Mouse (Mus musculus) forebrain, embryonic 11.5 days (tissue): ENCODE measurements around the gene Osbpl9. TPM values are rescaled to one million over a fixed set of nuclear protein-coding genes. Genes with fewer than 3 reads are reported as not detected.

Experiments
- ATAC-seq: fragments of 200-750 bp; cut with Nextera tagmentation; replicated peaks from 2 replicates; pipeline ENCODE4 v1.8.0; 2017; ENCODE audit warnings: moderate TSS enrichment; ENCODE audit not compliant: low FRiP score
- DNase-seq: peaks from one replicate; pipeline ENCODE4 v3.0.0-alpha.2; 2017; ENCODE audit warnings: low spot score
- H3K27ac ChIP-seq: fragments of 300-500 bp; sonication (generic); 2 replicates; pipeline ENCODE4 v1.5.1; 2014; ENCODE audit warnings: low read depth, low read length
- H3K27me3 ChIP-seq: fragments of 300-500 bp; sonication (generic); 2 replicates; pipeline ENCODE4 v1.6.1; 2014; ENCODE audit warnings: mild to moderate bottlenecking, low read length, mixed read lengths; ENCODE audit not compliant: control insufficient read depth, insufficient read depth
- H3K36me3 ChIP-seq: fragments of 300-500 bp; sonication (generic); 2 replicates; pipeline ENCODE4 v1.6.1; 2014; ENCODE audit warnings: mild to moderate bottlenecking, low read length, moderate library complexity, mixed read lengths; ENCODE audit not compliant: control insufficient read depth, insufficient read depth
- H3K4me1 ChIP-seq: fragments of 300-500 bp; sonication (generic); replicated peaks from 2 replicates; pipeline ENCODE4 v1.6.1; 2014; ENCODE audit warnings: low read length, mixed read lengths; ENCODE audit not compliant: control insufficient read depth, insufficient read depth
- H3K4me2 ChIP-seq: fragments of 300-500 bp; sonication (generic); 2 replicates; pipeline ENCODE4 v1.6.1; 2014; ENCODE audit warnings: low read depth, mild to moderate bottlenecking, low read length, moderate library complexity, mixed read lengths; ENCODE audit not compliant: severe bottlenecking
- H3K4me3 ChIP-seq: fragments of 300-500 bp; sonication (generic); 2 replicates; pipeline ENCODE4 v1.5.1; 2014; ENCODE audit warnings: low read depth, low read length
- H3K9ac ChIP-seq: fragments of 300-500 bp; sonication (generic); 2 replicates; pipeline ENCODE4 v1.6.1; 2014; ENCODE audit warnings: low read length
- H3K9me3 ChIP-seq: fragments of 300-500 bp; sonication (generic); 2 replicates; pipeline ENCODE4 v1.6.1; 2016; ENCODE audit warnings: low read length, mixed read lengths; ENCODE audit not compliant: control insufficient read depth
- WGBS: fragments of 180-500 bp; shearing (Covaris S2); extraction: QIAGEN DNeasy Blood & Tissue Kit; methylation state at CpG from one replicate; pipeline ENCODE4 v1.1.7; 2014; 5-methylcytosine and 5-hydroxymethylcytosine counted together
- polyA plus RNA-seq: library from polyadenylated mRNA; unstranded; fragments of >200 nt; fragmentation: Nextera tagmentation; extraction: Ambion mirVana; gene quantifications from 2 replicates; pipeline ENCODE4 v1.2.1, GENCODE M21; 2014

Gene Osbpl9
- polyA plus RNA-seq, 1 experiment from 2014 or later, result 67.7 TPM

DNA sequence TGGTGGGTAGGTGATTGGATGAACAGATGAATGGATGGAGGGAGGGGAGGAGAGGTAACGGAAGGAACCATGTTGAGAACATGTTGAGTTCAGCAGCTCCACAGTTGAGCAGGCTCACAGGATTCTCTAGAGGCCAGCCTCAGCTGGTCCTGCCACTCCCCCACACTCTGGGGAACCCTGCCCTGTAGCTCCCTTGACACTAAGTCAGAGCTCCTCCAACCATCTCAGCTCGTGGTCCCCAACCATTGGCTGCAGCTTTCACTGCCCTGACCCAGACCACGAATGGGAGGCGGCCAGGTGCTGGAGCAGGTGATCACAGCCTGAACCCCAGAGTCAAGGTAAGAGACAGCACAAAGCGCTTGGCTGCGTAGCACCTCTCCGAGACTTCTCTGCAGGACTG, 15.9 kb upstream of the Osbpl9 start:
- Histone ChIP-seq H3K4me1 (no peaks in the 10 kb centered on the region), H3K27me3 (no peaks in the 10 kb centered on the region), H3K4me3 (no peak overlapping the region), H3K27ac (no peak overlapping the region), H3K4me2 (no peak overlapping the region), H3K9ac (no peak overlapping the region), H3K9me3 (no peaks in the 10 kb centered on the region), H3K36me3 (no peaks in the 10 kb centered on the region)
- WGBS, result 74% methylated on average over 7 of the region's 7 CpGs
- no peak for ATAC-seq
- no peak for DNase-seq

DNA sequence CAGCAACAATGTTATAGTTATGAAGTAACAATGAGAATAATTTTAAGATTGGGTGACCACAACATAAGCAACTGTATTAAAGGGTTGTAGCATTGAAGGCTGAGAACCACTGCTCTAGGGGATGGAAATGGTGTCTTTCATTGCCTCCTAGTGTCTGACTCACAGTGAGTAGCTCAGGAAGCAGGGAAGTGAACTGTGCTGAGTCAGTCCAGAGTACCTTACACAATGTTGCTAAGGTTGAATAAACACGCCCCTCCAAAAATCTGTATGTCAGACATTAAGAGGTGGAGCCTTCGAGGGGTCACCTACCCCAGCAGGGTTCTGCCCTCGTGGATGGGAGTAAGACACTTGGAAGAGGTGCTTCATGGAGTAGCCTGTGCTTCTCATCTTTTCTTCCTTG, 11.9 kb upstream of the Osbpl9 start:
- H3K4me1 ChIP-seq, result no peaks in the 10 kb centered on the region
- DNase-seq (no peak), ATAC-seq (no peak)
- no peaks in the 10 kb centered on the region for H3K27me3 ChIP-seq
- H3K36me3 ChIP-seq, result no peaks in the 10 kb centered on the region
- 73% methylated on average over 3 of the region's 3 CpGs for WGBS
- no peak overlapping the region for H3K4me2 ChIP-seq
- no peak overlapping the region for H3K9ac ChIP-seq
- H3K4me3 ChIP-seq, result no peak overlapping the region
- H3K27ac ChIP-seq, result no peak overlapping the region
- H3K9me3 ChIP-seq, result no peaks in the 10 kb centered on the region

DNA sequence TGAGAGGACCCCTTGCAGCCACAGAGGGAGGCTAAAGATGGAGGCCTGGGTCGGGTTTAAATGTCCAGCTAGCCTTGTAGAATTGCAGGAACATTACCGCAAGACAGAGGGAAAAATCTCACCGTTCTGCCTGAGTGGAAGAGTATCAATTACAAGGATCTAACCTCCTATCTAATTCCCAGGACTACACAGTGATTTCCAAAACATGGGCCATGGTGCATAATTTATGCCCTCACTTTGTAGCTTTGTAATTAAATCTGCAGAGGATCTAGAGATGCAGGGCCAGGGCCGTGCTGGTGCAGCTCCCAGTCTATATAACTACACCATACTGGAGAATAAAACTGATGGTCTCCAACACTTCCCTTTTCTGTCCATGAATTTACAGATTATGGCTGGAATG, 8.8 kb upstream of the Osbpl9 start:
- no peaks in the 10 kb centered on the region for H3K4me1 ChIP-seq
- no peaks in the 10 kb centered on the region for H3K27me3 ChIP-seq
- no peak overlapping the region for H3K4me2 ChIP-seq
- 75% methylated on average over 4 of the region's 4 CpGs for WGBS
- DNase-seq (no peak), ATAC-seq (no peak)
- no peaks in the 10 kb centered on the region for H3K36me3 ChIP-seq
- H3K9ac ChIP-seq, result no peak overlapping the region
- H3K4me3 ChIP-seq, result no peak overlapping the region
- no peaks in the 10 kb centered on the region for H3K9me3 ChIP-seq
- no peak overlapping the region for H3K27ac ChIP-seq

DNA sequence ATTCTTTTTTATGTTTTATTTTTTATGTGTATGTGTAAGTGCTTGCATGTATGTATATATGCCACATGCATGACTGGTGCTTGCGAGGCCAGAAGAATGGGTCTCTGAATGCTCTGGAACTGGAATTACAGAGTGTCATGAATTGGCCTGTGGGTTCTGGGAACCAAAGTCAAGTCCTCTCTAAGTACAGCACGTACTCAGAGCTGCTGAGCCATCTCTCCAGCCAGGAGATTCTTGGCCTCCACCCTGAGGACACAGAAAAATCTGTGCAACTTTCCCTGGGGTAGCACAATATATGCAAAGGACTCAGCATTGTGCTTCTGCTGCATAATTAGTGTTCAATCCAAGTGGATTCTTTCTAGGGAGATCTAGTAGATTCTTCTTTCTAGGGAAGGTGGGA, 8.2 kb upstream of the Osbpl9 start:
- no peak overlapping the region for H3K9ac ChIP-seq
- H3K4me2 ChIP-seq, result no peak overlapping the region
- H3K36me3 ChIP-seq, result no peaks in the 10 kb centered on the region
- ATAC-seq (no peak), DNase-seq (no peak)
- 77% methylated on average over 2 of the region's 2 CpGs for WGBS
- H3K27me3 ChIP-seq, result no peaks in the 10 kb centered on the region
- no peak overlapping the region for H3K27ac ChIP-seq
- H3K4me3 ChIP-seq, result no peak overlapping the region
- no peaks in the 10 kb centered on the region for H3K9me3 ChIP-seq
- no peaks in the 10 kb centered on the region for H3K4me1 ChIP-seq

DNA sequence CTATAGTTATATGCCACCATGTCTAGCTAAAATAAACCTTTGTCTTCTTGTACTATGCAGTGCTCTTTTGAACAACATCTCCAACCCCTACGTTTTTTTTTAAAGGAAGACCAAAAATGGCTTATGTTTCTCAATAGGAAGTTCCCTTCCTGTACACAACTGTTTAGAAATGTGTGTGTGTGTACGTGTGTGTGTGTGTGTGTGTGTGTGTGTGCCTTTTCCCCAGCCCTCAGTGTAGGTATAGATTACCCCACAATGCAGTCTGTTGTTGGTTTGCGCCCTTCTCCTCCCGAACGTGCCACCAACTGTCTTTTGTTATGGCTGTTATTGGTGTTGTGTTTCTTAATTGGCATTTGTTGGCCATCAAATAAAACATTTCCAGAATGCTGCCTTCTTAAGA, 5.5 kb upstream of the Osbpl9 start:
- DNase-seq (no peak), ATAC-seq (no peak)
- WGBS, result 87% methylated on average over 5 of the region's 5 CpGs
- Histone ChIP-seq H3K36me3 (no peaks in the 10 kb centered on the region), H3K27ac (no peak overlapping the region), H3K9me3 (no peaks in the 10 kb centered on the region), H3K4me2 (no peak overlapping the region), H3K27me3 (no peaks in the 10 kb centered on the region), H3K4me3 (no peak overlapping the region), H3K9ac (no peak overlapping the region), H3K4me1 (no peaks in the 10 kb centered on the region)

DNA sequence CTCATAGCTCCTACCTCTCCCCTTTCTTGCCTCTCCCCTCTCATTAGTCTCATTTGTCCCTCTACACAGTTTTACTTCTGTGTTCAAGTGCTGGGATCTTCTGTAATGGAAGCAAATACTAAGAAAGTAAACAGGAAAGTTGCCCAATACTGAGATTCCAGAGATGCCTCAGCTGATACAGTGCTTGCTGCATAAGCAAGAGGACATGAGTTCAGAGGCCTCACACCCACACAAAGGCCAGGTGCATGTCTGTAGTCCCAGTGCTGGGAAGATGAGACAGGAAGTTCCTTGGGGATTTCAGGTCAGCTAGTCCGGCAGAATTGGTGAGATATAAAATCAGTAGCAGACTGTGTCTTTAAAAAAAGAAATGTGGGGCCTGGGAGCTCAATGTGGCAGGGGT, 2.3 kb upstream of the Osbpl9 start:
- 71% methylated on average over 1 of the region's 1 CpGs for WGBS
- no peak overlapping the region for H3K9ac ChIP-seq
- H3K27me3 ChIP-seq, result no peaks in the 10 kb centered on the region
- no peak overlapping the region for H3K4me2 ChIP-seq
- 0 out of 2 replicates have a peak, but pooled peaks cover 6% of the 10 kb centered on the region for H3K4me1 ChIP-seq
- DNase-seq, result no peak
- no peaks in the 10 kb centered on the region for H3K36me3 ChIP-seq
- no peak overlapping the region for H3K27ac ChIP-seq
- no peak overlapping the region for H3K4me3 ChIP-seq
- no peak for ATAC-seq
- no peaks in the 10 kb centered on the region for H3K9me3 ChIP-seq

DNA sequence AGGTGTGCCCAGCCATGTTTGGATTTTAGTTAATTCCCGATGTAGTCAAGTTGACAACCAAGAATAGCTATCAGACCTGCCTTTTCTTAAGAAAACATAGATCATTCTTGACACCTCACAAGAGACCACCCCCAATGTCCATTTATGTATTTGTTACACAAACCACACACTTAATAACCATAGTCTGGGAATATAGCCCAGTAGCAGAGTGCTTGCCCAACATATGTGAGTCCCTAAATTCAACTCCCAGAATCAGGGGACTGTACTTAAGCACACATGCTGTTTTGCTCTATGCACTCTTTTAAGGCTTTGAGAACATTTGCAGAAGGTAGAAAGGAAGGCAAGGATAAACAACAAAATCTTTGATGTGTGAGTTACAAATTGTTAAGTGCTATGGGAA, 1.9 kb upstream of the Osbpl9 start:
- Histone ChIP-seq H3K4me3 (no peak overlapping the region), H3K36me3 (no peaks in the 10 kb centered on the region), H3K4me1 (0 out of 2 replicates have a peak, but pooled peaks cover 6% of the 10 kb centered on the region), H3K27ac (no peak overlapping the region), H3K4me2 (no peak overlapping the region), H3K27me3 (no peaks in the 10 kb centered on the region), H3K9ac (no peak overlapping the region), H3K9me3 (no peaks in the 10 kb centered on the region)
- DNase-seq (no peak), ATAC-seq (no peak)
- WGBS, result 91% methylated on average over 1 of the region's 1 CpGs

DNA sequence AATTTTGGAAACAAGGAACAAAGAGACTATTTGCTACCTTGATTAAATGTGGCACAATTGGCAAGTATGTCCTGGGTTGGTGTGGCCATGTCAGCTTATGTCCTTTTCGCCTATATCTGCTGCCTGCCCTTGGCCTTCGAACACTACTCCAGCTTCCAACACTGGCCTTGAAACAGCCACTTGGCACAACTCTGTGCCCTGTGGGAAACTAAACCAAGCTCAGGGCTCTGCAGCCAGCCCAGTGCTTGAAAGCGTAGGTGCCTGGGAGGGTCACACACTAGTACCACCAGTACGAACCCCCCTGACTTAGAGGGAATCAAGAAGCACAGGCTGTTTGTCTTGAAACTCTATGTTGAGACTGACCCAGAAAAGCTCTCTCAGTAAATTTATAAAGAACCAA, 3.0 kb downstream of the Osbpl9 start:
- no peaks in the 10 kb centered on the region for H3K9me3 ChIP-seq
- no peak overlapping the region for H3K27ac ChIP-seq
- H3K9ac ChIP-seq, result no peak overlapping the region
- 95% methylated on average over 4 of the region's 4 CpGs for WGBS
- DNase-seq (no peak), ATAC-seq (no peak)
- H3K4me3 ChIP-seq, result no peak overlapping the region
- 0 out of 2 replicates have a peak, but pooled peaks cover 6% of the 10 kb centered on the region for H3K4me1 ChIP-seq
- H3K36me3 ChIP-seq, result no peaks in the 10 kb centered on the region
- H3K4me2 ChIP-seq, result no peak overlapping the region
- no peaks in the 10 kb centered on the region for H3K27me3 ChIP-seq

DNA sequence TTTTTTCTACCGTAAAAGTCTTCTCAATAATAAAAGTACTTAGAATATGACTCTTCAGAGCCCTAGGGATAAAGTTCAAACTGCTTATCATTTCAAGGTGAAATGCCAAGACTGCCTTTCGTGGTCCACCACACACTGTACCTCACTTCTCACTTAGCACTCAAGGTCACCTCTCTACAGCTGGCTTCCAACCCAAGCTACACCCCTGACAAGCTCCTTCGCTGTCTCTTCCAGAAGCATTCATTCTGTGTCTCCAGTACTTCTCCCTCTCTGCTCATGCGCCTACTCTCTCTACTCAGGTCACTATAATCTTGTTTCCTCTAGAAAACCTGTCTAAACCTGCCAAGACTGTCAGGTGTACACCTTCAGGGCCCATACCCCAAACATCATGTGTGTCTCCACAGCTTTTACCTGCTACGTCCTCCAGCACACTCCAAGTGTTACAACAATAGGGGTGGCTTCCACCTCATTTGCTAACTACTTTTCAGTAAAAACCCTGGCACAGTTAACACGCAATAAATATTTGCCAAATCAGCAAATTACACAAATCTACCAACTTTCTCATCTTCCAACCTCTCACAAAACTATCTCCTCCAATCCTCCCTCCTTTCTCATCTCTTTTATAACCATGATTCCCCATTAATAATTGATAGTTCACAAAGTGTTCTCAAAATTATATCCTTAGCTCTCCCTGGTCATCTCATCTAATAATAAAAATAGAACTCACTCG, 6.0 kb downstream of the Osbpl9 start:
- 93% methylated on average over 7 of the region's 7 CpGs for WGBS
- DNase-seq (no peak), ATAC-seq (no peak)
- Histone ChIP-seq H3K4me2 (no peak overlapping the region), H3K27ac (no peak overlapping the region), H3K36me3 (no peaks in the 10 kb centered on the region), H3K27me3 (no peaks in the 10 kb centered on the region), H3K4me3 (no peak overlapping the region), H3K4me1 (peaks cover 6% of the 10 kb centered on the region; the same call in 1 of the 2 replicates), H3K9me3 (no peaks in the 10 kb centered on the region), H3K9ac (no peak overlapping the region)
